Mouse (Mus musculus) hematopoietic stem cell, adult 5-6 weeks (primary cell): Measurements from ENCODE around the gene Ppp1r14d. TPM values are rescaled to one million over a fixed set of nuclear protein-coding genes. Genes with fewer than 3 reads are reported as not detected.

ENCODE experiments used
- ATAC-seq, 2 experiments: fragments of 125-278 bp in 1 of 2; replicated peaks in 1 of 2; 2 replicates each; pipeline ENCODE4 v1.8.0; 2016 to 2017; ENCODE audit warnings: inconsistent platforms in 2 of 2, mild to moderate bottlenecking in 2 of 2, moderate number of reproducible peaks in 2 of 2, low read depth in 1 of 2, moderate TSS enrichment in 1 of 2; ENCODE audit not compliant: low FRiP score in 2 of 2, poor library complexity in 2 of 2, severe bottlenecking in 2 of 2, insufficient read depth in 1 of 2, low TSS enrichment in 1 of 2
- total RNA-seq: library from RNA; stranded (forward); fragments of 172-1452, 232-1000 nt; gene quantifications from 2 replicates; pipeline ENCODE4 v1.2.3, GENCODE M21; 2017

Gene Ppp1r14d
- total RNA-seq, 1 experiment from 2014 or later = not detected

GRCm38 (mm10) chr2:119189029-119189710 is 40.5 kb downstream of the Ppp1r14d start:
- ATAC-seq = peak; percentile 86 to 98

- no peak for ATAC-seq
Measured at GRCm38 (mm10) chr2:119182914-119183313, 46.8 kb downstream of the Ppp1r14d start.

GRCm38 (mm10) chr2:119177384-119177939 is 52.2 kb downstream of the Ppp1r14d start:
- no peak for ATAC-seq

GRCm38 (mm10) chr2:119176761-119177160 is 52.9 kb downstream of the Ppp1r14d start:
- ATAC-seq = no peak

GRCm38 (mm10) chr2:119175614-119176013 is 54.1 kb downstream of the Ppp1r14d start:
- ATAC-seq = no peak

GRCm38 (mm10) chr2:119174866-119175265 is 54.8 kb downstream of the Ppp1r14d start:
- ATAC-seq = no peak

- ATAC-seq = no peak
Measured at GRCm38 (mm10) chr2:119173991-119174651, 55.6 kb downstream of the Ppp1r14d start, which contains the start of gene Gm14137. TSS of gene Gm14137 (plus strand) at chr2:119174509.

GRCm38 (mm10) chr2:119172862-119173576 is 56.7 kb downstream of the Ppp1r14d start:
- no peak for ATAC-seq

GRCm38 (mm10) chr2:119172446-119172845 is 57.3 kb downstream of the Ppp1r14d start:
- no peak for ATAC-seq

- no peak for ATAC-seq
Measured at GRCm38 (mm10) chr2:119171574-119171973, 58.1 kb downstream of the Ppp1r14d start.

- ATAC-seq = no peak
Measured at GRCm38 (mm10) chr2:119170282-119170681, 59.4 kb downstream of the Ppp1r14d start.

Other genes with a start within 250 kb of the Ppp1r14d start
- 8.0 and 16.3 TPM in 2 replicates for gene Ccdc32, start 200.5 kb downstream of the Ppp1r14d start, total RNA-seq
- 18.7 and 22.1 TPM in 2 replicates for gene Rpusd2, start 195.1 kb downstream of the Ppp1r14d start, total RNA-seq
- 52.0 and 56.7 TPM in 2 replicates for gene Knl1, start 182.8 kb downstream of the Ppp1r14d start, total RNA-seq
- gene Rad51, start 117.1 kb downstream of the Ppp1r14d start, total RNA-seq = 16.8 and 29.0 TPM in 2 replicates
- 35.9 and 38.9 TPM in 2 replicates for gene Rmdn3, start 72.9 kb downstream of the Ppp1r14d start, total RNA-seq
- gene Gchfr, start 62.1 kb downstream of the Ppp1r14d start, total RNA-seq = 2.2 TPM in 1 of 2 replicates, not detected in the other
- gene Gm14137, start 55.4 kb downstream of the Ppp1r14d start, total RNA-seq = not detected in 2 replicates
- 47.1 and 53.7 TPM in 2 replicates for gene Zfyve19, start 21.3 kb downstream of the Ppp1r14d start, total RNA-seq
- 37.1 and 64.7 TPM in 2 replicates for gene Dnajc17, start 21.1 kb downstream of the Ppp1r14d start, total RNA-seq
- 8.1 and 13.0 TPM in 2 replicates for gene Spint1, start 7.5 kb upstream of the Ppp1r14d start, total RNA-seq
- 0.31 TPM in 1 of 2 replicates, not detected in the other for gene Rhov, start 41.4 kb upstream of the Ppp1r14d start, total RNA-seq
- gene Vps18, start 58.8 kb upstream of the Ppp1r14d start, total RNA-seq = 14.8 and 23.0 TPM in 2 replicates
- gene Dll4, start 95.9 kb upstream of the Ppp1r14d start, total RNA-seq = 0.13 and 0.25 TPM in 2 replicates
- 0.40 TPM in 1 of 2 replicates, not detected in the other for gene Chac1, start 121.3 kb upstream of the Ppp1r14d start, total RNA-seq
- gene Ino80, start 247.8 kb upstream of the Ppp1r14d start, total RNA-seq = 23.4 and 35.3 TPM in 2 replicates